Mouse (Mus musculus) spleen, adult 2 months (tissue): ENCODE measurements around the gene Art5. TPM values are rescaled to one million over a fixed set of nuclear protein-coding genes. Genes with fewer than 3 reads are reported as not detected.
"Not testable (repeated sequence)": the region's sequence is repeated elsewhere in the genome, so short reads cannot be mapped to it uniquely, and the experiment has no call there.

Experiments used
- DNase-seq, 2 experiments: peaks; one replicate each; pipeline versions ENCODE4 v3.0.0 to v3.0.0-alpha.2; 2012 to 2021; ENCODE audit warnings: low spot score in 2 of 2, low read depth in 1 of 2
- H3K27ac ChIP-seq: fragments of 200-500 bp; 2 replicates; pipeline ENCODE4 v1.5.1; 2012; ENCODE audit warnings: low read length, inconsistent platforms; ENCODE audit not compliant: insufficient read depth
- H3K27me3 ChIP-seq: fragments of 200-500 bp; 2 replicates; pipeline ENCODE4 v1.6.1; 2012; ENCODE audit warnings: mild to moderate bottlenecking, moderate library complexity, low read length, inconsistent platforms; ENCODE audit not compliant: control insufficient read depth, insufficient read depth
- H3K36me3 ChIP-seq: fragments of 200-500 bp; 2 replicates; pipeline ENCODE4 v1.6.1; 2012; ENCODE audit warnings: mild to moderate bottlenecking, low read length, inconsistent platforms; ENCODE audit not compliant: control insufficient read depth, insufficient read depth
- H3K4me1 ChIP-seq: fragments of 200-500 bp; 2 replicates; pipeline ENCODE4 v1.6.1; 2011; ENCODE audit warnings: inconsistent platforms; ENCODE audit not compliant: control insufficient read depth, insufficient read depth, insufficient read length
- H3K4me3 ChIP-seq: fragments of 200-500 bp; 2 replicates; pipeline ENCODE4 v1.5.1; 2011; ENCODE audit warnings: mild to moderate bottlenecking, inconsistent platforms; ENCODE audit not compliant: insufficient read depth, insufficient read length; ENCODE audit errors: extremely low read depth
- CTCF ChIP-seq: fragments of 200-500 bp; IDR thresholded peaks from 2 replicates; pipeline ENCODE4 v1.5.1; 2011; ENCODE audit warnings: mild to moderate bottlenecking, inconsistent platforms; ENCODE audit not compliant: insufficient read depth, insufficient read length, insufficient replicate concordance; ENCODE audit errors: extremely low read depth
- POLR2A ChIP-seq: fragments of 200-500 bp; IDR thresholded peaks from 2 replicates; pipeline ENCODE4 v1.6.1; 2011; ENCODE audit warnings: low read depth, low read length, inconsistent platforms
- WGBS: fragments of 180-500 bp; shearing (Covaris S2); methylation state at CpG from one replicate; pipeline ENCODE4 v1.1.7; 2018; 5-methylcytosine and 5-hydroxymethylcytosine counted together
- polyA plus RNA-seq: library from polyadenylated mRNA; depleted of rRNA; stranded (reverse); fragments of >200 nt; gene quantifications from 2 replicates; pipeline ENCODE4 v1.2.3, GENCODE M21; 2012; rRNA removed

The Art5 gene
- polyA plus RNA-seq, 1 experiment, result 0.09 TPM

DNA sequence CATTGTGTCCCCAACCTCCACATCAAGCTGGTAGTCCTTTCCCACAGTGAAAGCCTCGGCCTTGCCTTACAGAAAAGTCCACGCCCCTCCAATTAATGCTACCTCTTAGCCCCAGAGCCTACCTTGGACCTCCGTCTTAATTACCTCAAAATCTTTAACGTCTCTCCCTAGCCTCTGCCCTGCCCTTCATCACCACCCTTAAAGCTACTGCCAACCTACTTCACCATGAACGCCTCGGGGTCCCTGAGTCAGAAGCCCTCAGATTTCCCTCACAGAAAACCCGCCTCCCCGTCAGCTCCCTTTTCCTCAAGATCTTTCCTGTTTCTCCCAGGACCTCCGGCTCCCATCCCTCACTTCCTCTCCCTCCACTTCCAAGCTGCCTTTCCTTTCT, 44.6 kb downstream of the Art5 start:
- no peak for DNase-seq
- Histone ChIP-seq H3K27ac (peak overlapping the region; percentile 78), H3K36me3 (no peaks in the 10 kb centered on the region), H3K4me1 (no peaks in the 10 kb centered on the region; the same call in 1 of the 2 replicates), H3K27me3 (no peaks in the 10 kb centered on the region), H3K4me3 (peak overlapping the region; percentile 72)
- 1% methylated on average over 9 of the region's 9 CpGs for WGBS
- no peak for TF ChIP-seq CTCF
- no peak for TF ChIP-seq POLR2A

DNA sequence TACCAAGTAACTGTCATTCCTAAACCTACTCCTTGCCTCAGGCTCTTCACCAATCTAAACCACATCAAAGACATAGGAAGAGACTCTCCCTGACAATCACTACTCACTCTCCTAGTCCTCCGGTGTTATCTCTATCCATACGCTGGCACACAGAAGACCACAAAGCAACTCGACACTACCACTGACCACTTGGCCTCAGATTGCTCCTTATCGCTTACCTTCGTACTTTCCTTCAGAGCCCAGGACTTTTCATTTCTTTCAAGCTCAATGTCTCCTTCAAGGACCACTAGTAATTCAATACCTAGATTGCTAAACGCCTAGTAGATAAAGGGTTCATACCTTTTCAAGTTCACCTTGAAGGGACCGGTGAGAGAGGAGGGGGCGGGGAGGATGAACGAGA, 45.4 kb downstream of the Art5 start:
- DNase-seq, result no peak
- Histone ChIP-seq H3K4me3 (no peak overlapping the region; the same call in 1 of the 2 replicates), H3K36me3 (peaks cover 2% of the 10 kb centered on the region), H3K4me1 (no peaks in the 10 kb centered on the region; the same call in 1 of the 2 replicates), H3K27ac (no peak overlapping the region), H3K27me3 (no peaks in the 10 kb centered on the region)
- no peak for TF ChIP-seq CTCF
- TF ChIP-seq POLR2A, result no peak
- WGBS, result 81% methylated on average over 9 of the region's 9 CpGs

DNA sequence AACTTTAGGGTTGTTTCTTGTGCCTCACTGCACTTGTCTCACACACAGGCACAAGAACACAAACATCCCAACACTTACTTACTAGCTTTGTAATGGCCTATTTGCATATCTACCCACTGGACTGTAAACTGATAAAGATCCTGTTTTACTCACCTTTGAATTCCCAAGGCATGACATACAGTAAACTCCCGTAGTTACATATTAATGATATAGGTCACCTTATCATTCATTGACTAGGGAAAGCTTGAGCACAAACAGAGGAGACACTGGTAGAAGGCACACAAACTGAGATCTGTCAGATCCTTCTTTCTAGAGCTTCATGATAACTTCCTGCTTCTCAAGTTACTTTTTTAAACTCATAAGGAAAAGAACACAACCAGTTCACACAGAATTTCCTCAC, 47.1 kb downstream of the Art5 start:
- DNase-seq, result no peak
- TF ChIP-seq CTCF (no peak), POLR2A (no peak)
- WGBS, result 90% methylated on average over 1 of the region's 1 CpGs
- no peak overlapping the region for H3K4me3 ChIP-seq
- no peaks in the 10 kb centered on the region for H3K27me3 ChIP-seq
- no peak overlapping the region for H3K27ac ChIP-seq
- peaks cover 2% of the 10 kb centered on the region for H3K36me3 ChIP-seq
- no peaks in the 10 kb centered on the region; the same call in 1 of the 2 replicates for H3K4me1 ChIP-seq

DNA sequence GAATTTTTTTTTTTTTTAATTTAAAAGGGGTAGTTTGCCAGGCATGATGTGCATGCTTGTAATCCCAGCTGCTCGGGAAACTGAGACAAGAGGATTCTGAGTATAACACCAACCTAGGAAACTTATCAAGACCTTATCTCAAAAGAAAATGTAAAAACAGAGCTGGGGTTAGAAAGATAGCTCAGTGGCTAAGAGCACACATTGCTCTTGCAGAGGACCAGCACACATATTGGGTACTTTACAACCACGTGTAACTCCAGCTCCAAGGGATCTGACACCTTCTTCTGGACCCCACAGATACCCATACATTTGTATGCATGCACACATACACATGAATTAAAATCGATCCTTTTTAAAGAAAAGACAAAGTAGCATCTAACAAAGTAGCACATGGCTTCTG, 47.9 kb downstream of the Art5 start:
- no peaks in the 10 kb centered on the region for H3K27me3 ChIP-seq
- no peak overlapping the region for H3K27ac ChIP-seq
- no peak for DNase-seq
- peaks cover 2% of the 10 kb centered on the region for H3K36me3 ChIP-seq
- no peaks in the 10 kb centered on the region; the same call in 1 of the 2 replicates for H3K4me1 ChIP-seq
- no peak for TF ChIP-seq POLR2A
- no peak overlapping the region for H3K4me3 ChIP-seq
- WGBS, result 80% methylated on average over 3 of the region's 3 CpGs

DNA sequence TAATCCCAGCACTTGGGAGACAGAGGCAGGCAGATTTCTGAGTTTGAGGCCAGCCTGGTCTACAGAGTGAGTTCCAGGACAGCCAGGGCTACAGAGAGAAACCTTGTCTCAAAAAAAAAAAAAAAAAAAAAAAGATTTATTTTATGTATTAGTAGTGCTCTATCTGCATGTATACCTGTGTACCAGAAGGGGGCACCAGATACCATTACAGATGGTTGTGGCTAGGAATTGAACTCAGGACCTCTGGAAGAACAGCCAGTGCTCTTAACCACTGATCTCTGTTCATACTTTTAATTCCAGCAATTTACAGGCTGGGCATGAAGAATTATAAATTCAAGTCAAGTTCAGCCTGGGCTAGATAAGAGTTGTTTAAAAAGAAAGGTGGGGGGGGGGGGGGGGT, 60.8 kb downstream of the Art5 start:
- not testable (repeated sequence) for H3K36me3 ChIP-seq, H3K4me1 ChIP-seq, H3K27ac ChIP-seq, H3K4me3 ChIP-seq, H3K27me3 ChIP-seq
- DNase-seq, result peak in 1 of 2 experiments; percentile 5

Other genes starting within 250 kb of the Art5 start
- 34.4 and 37.1 TPM in 2 replicates for gene Anapc15, start 245.8 kb downstream of the Art5 start, polyA plus RNA-seq
- 0.51 and 0.76 TPM in 2 replicates for gene Folr1, start 238.7 kb downstream of the Art5 start, polyA plus RNA-seq
- gene Lamtor1, start 203.6 kb downstream of the Art5 start, polyA plus RNA-seq, result 117 and 136 TPM in 2 replicates
- 0.07 and 0.15 TPM in 2 replicates for gene Tomt, start 203.1 kb downstream of the Art5 start, polyA plus RNA-seq
- 2.5 and 2.8 TPM in 2 replicates for gene Lrrc51, start 175.6 kb downstream of the Art5 start, polyA plus RNA-seq
- 89.8 and 96.9 TPM in 2 replicates for gene Numa1, start 175.4 kb downstream of the Art5 start, polyA plus RNA-seq
- 24.5 and 27.4 TPM in 2 replicates for gene Il18bp, start 90.8 kb downstream of the Art5 start, polyA plus RNA-seq
- 14.2 and 17.7 TPM in 2 replicates for gene Rnf121, start 44.0 kb downstream of the Art5 start, polyA plus RNA-seq
- 18.3 and 21.5 TPM in 2 replicates for gene Xndc1, start 44.0 kb downstream of the Art5 start, polyA plus RNA-seq
- gene Xntrpc, start 43.8 kb downstream of the Art5 start, polyA plus RNA-seq, result 2.6 and 4.9 TPM in 2 replicates
- 0.42 and 2.0 TPM in 2 replicates for gene Trpc2, start 26.4 kb downstream of the Art5 start, polyA plus RNA-seq
- 0.13 and 0.15 TPM in 2 replicates for gene Art1, start 7.7 kb downstream of the Art5 start, polyA plus RNA-seq
- gene Chrna10, start 7.3 kb upstream of the Art5 start, polyA plus RNA-seq, result 0.04 and 0.18 TPM in 2 replicates
- gene Nup98, start 100.7 kb upstream of the Art5 start, polyA plus RNA-seq, result 11.5 and 13.5 TPM in 2 replicates
- gene Pgap2, start 100.7 kb upstream of the Art5 start, polyA plus RNA-seq, result 57.8 and 72.9 TPM in 2 replicates
- gene Rhog, start 146.6 kb upstream of the Art5 start, polyA plus RNA-seq, result 165 and 178 TPM in 2 replicates
- 49.3 and 57.8 TPM in 2 replicates for gene Stim1, start 158.3 kb upstream of the Art5 start, polyA plus RNA-seq